Mouse (Mus musculus) kidney, embryonic 16.5 days (tissue): ENCODE data around the gene Spata32. TPM values are rescaled to one million over a fixed set of nuclear protein-coding genes. Genes with fewer than 3 reads are reported as not detected.

Experiments used
- ATAC-seq: fragments of 200-750 bp; cut with Nextera tagmentation; 2 replicates; pipeline ENCODE4 v1.8.0; 2017; ENCODE audit warnings: moderate TSS enrichment; ENCODE audit not compliant: low FRiP score, low TSS enrichment
- H3K27ac ChIP-seq: fragments of 300-500 bp; sonication (generic); 2 replicates; pipeline ENCODE4 v1.5.1; 2014; ENCODE audit warnings: low read length
- H3K27me3 ChIP-seq: fragments of 300-500 bp; sonication (generic); 2 replicates; pipeline ENCODE4 v1.6.1; 2014; ENCODE audit warnings: low read length, control low read depth, mixed read lengths; ENCODE audit not compliant: insufficient read depth
- H3K36me3 ChIP-seq: fragments of 300-500 bp; sonication (generic); 2 replicates; pipeline ENCODE4 v1.6.1; 2014; ENCODE audit warnings: low read length, control low read depth, mixed read lengths; ENCODE audit not compliant: insufficient read depth
- H3K4me1 ChIP-seq: fragments of 300-500 bp; sonication (generic); 2 replicates; pipeline ENCODE4 v1.6.1; 2014; ENCODE audit warnings: low read length, control low read depth, mixed read lengths; ENCODE audit not compliant: insufficient read depth
- H3K4me2 ChIP-seq: fragments of 300-500 bp; sonication (generic); replicated peaks from 2 replicates; pipeline ENCODE4 v1.6.1; 2014; ENCODE audit warnings: low read depth, low read length
- H3K4me3 ChIP-seq: fragments of 300-500 bp; sonication (generic); 2 replicates; pipeline ENCODE4 v1.5.1; 2014; ENCODE audit warnings: mild to moderate bottlenecking, low read length
- H3K9ac ChIP-seq: fragments of 300-500 bp; sonication (generic); replicated peaks from 2 replicates; pipeline ENCODE4 v1.6.1; 2014; ENCODE audit warnings: low read length
- H3K9me3 ChIP-seq: fragments of 300-500 bp; sonication (generic); 2 replicates; pipeline ENCODE4 v1.6.1; 2016; ENCODE audit warnings: low read length, control low read depth
- WGBS: fragments of 180-500 bp; shearing (Covaris S2); extraction: QIAGEN DNeasy Blood & Tissue Kit; methylation state at CpG from one replicate; pipeline ENCODE4 v1.1.7; 2014; 5-methylcytosine and 5-hydroxymethylcytosine counted together
- polyA plus RNA-seq: library from polyadenylated mRNA; unstranded; fragments of >200 nt; fragmentation: Nextera tagmentation; extraction: Ambion mirVana; gene quantifications from 2 replicates; pipeline ENCODE4 v1.2.1, GENCODE M21; 2015

The Spata32 gene
- not detected in 2 replicates for polyA plus RNA-seq

GRCm38 (mm10) chr11:103217790-103218516 is at the start of gene Spata32:
Gene Spata32 (minus strand): TSS chr11:103218432.
- H3K9ac ChIP-seq = peak within 1 kb of the TSS; percentile 58
- H3K27me3 ChIP-seq = no peaks in the 10 kb centered on the region
- WGBS = under 1% methylated on average over 45 of the region's 45 CpGs
- peaks cover 18% of the 10 kb centered on the region for H3K36me3 ChIP-seq
- peak within 1 kb of the TSS; percentile 80 for H3K4me2 ChIP-seq
- H3K4me1 ChIP-seq = peaks cover 12% of the 10 kb centered on the region
- ATAC-seq = peak; percentile 74; the same call in 1 of the 2 replicates
- H3K4me3 ChIP-seq = peak within 1 kb of the TSS; percentile 54
- H3K27ac ChIP-seq = 0 out of 2 replicates have a peak within 1 kb of the TSS, but pooled peaks have one; percentile 11
- H3K9me3 ChIP-seq = peaks cover 3% of the 10 kb centered on the region; the same call in 1 of the 2 replicates

DNA sequence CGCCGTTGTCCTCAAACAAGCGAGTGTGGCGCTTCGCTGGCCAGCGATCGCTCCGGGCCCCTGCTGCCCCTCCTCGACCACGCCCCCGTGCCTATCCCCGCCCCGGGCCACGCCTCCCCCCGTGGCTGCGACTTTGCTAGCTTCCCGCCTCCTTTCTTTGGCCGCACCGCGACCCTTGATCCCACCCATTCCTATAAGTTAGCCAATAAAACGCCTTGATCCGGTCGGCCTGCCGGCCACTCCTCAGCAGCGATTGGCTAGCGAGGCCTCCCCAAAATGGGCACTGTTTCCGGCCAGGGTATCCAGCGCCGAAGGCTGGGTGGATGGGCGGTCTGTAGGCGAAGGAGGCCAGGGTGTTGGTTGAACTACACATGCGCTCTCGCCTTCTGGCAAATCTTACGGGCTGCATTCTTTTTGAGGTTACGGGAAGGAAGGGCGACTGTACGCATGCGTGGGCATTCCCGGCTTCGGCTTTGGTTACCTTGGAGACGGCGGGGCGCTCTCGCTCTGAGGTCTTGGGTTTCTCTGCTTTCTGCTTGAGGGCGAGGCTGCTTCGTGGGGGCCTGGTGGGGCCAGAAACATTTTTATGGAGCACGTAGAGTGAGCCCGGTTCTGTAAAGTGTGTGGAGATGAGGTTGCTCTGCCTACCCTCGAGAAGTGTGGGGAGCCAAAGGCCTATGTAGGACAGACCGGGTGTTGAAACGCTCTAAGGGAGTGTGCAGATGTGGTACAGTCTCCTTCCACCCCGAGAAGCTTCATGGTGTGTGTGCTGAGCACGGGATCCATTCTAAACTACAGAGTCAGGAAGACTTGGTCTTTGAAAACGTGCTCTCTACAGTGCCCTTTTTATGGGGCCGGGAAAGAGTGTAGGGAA is 49.4 kb upstream of the Spata32 start, which contains the start of gene Map3k14:
Gene Map3k14, minus strand, starts transcription at position 127 of the 874 bp plus-strand sequence.
- Histone ChIP-seq H3K4me2 (peak within 1 kb of the TSS; percentile 70), H3K27ac (peak within 1 kb of the TSS; percentile 95), H3K36me3 (no peaks in the 10 kb centered on the region), H3K27me3 (no peaks in the 10 kb centered on the region), H3K4me3 (peak within 1 kb of the TSS; percentile 56), H3K9ac (peak within 1 kb of the TSS; percentile 80), H3K4me1 (peaks cover 59% of the 10 kb centered on the region), H3K9me3 (no peaks in the 10 kb centered on the region)
- WGBS = under 1% methylated on average over 55 of the region's 55 CpGs
- peak; percentile 99 for ATAC-seq

DNA sequence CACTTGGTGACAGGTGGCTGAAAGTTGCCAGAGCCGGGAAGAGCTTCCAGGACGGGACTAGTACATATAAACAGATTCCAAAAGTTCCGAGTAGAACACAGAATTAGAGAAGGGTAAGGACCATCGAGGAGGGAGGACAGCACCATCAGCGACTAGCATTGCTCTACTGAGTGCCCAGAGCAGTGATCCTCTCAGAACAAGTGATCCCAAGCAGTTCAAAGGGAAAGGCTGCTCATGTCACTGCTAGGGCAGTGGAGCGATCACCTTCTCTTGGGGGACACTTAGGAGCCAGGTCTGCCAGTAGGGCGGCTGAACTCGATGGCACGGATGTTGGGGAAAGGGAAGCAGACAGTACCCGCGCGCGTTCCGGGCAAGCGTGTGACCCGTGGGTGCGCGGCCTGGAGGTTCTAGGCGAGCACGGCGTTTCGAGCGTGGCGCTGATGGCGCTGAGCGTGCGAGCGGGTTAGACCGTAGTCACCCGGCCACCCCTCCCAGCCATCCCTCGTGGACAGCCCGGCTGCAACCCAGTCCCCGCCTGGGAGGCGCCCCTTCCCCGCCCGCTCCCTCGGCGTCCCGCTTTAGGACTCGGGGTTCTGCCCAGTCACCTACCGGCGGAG is 48.6 kb upstream of the Spata32 start:
- Histone ChIP-seq H3K4me2 (peak overlapping the region; percentile 70), H3K4me1 (peaks cover 60% of the 10 kb centered on the region), H3K4me3 (peak overlapping the region; percentile 56), H3K9ac (peak overlapping the region; percentile 80), H3K36me3 (no peaks in the 10 kb centered on the region), H3K27ac (peak overlapping the region; percentile 80), H3K27me3 (no peaks in the 10 kb centered on the region), H3K9me3 (no peaks in the 10 kb centered on the region)
- peak; percentile 62 for ATAC-seq
- WGBS = under 1% methylated on average over 41 of the region's 42 CpGs

- no peak overlapping the region for H3K9ac ChIP-seq
- no peaks in the 10 kb centered on the region for H3K36me3 ChIP-seq
- H3K27me3 ChIP-seq = no peaks in the 10 kb centered on the region
- H3K4me3 ChIP-seq = peak overlapping the region; percentile 56
- peak overlapping the region; percentile 70 for H3K4me2 ChIP-seq
- peaks cover 66% of the 10 kb centered on the region for H3K4me1 ChIP-seq
- WGBS = 39% methylated on average over 2 of the region's 2 CpGs
- ATAC-seq = no peak
- H3K27ac ChIP-seq = no peak overlapping the region
- no peaks in the 10 kb centered on the region for H3K9me3 ChIP-seq
Measured at GRCm38 (mm10) chr11:103265856-103266255, 47.6 kb upstream of the Spata32 start.

DNA sequence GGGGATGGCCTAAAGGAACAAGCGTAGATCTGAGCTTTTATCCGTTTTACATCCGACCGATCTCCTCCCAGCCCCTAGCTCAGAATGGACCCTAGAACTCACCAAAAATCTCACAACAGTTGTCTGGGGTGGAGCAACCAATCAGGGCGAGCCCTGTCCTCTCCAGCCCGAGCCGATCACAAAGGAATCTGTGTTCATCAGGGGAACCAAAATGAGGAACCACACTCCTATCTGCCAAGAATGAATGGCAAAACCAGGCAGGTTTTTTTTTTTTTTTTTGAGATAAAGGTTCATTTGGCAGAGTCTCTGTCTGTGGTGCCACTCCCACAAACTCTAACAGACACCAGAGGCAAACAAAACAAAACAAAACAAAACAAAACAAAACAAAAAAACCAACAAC is 47.0 kb upstream of the Spata32 start:
- Histone ChIP-seq H3K27ac (no peak overlapping the region), H3K36me3 (no peaks in the 10 kb centered on the region), H3K9me3 (no peaks in the 10 kb centered on the region), H3K4me1 (peaks cover 72% of the 10 kb centered on the region), H3K4me2 (peak overlapping the region; percentile 42), H3K27me3 (no peaks in the 10 kb centered on the region), H3K4me3 (0 out of 2 replicates have a peak overlapping the region, but pooled peaks have one; percentile 20), H3K9ac (no peak overlapping the region)
- ATAC-seq = no peak
- 53% methylated on average over 7 of the region's 7 CpGs for WGBS

GRCm38 (mm10) chr11:103264427-103265005 is 46.3 kb upstream of the Spata32 start:
- Histone ChIP-seq H3K27ac (peak overlapping the region; percentile 77), H3K4me3 (peak overlapping the region; percentile 20), H3K4me2 (peak overlapping the region; percentile 42), H3K9ac (peak overlapping the region; percentile 53), H3K36me3 (no peaks in the 10 kb centered on the region), H3K27me3 (no peaks in the 10 kb centered on the region), H3K4me1 (peaks cover 75% of the 10 kb centered on the region), H3K9me3 (no peaks in the 10 kb centered on the region)
- ATAC-seq = no peak
- WGBS = 59% methylated on average over 20 of the region's 20 CpGs

DNA sequence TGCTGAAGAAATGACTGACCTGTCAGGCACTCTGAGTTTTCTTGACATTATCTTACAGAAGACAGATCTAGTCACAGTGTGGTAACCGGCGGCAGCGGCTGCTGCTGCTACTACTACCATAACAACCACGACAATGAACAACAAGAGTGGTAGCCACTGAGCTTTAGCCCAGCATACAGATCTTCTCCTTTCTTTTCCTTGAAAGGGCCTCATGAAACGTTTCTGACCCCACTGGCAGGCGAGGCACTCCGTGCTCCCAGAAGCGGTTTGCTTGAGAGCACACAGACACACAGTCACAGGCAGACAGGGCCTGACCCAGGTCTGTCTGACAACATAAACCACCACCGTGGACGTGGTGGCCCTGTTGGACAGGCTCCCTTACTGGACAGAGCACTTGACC is 45.3 kb upstream of the Spata32 start:
- Histone ChIP-seq H3K4me2 (peak overlapping the region; percentile 42; the same call in 1 of the 2 replicates), H3K9me3 (no peaks in the 10 kb centered on the region), H3K27me3 (no peaks in the 10 kb centered on the region), H3K36me3 (no peaks in the 10 kb centered on the region), H3K9ac (peak overlapping the region; percentile 55), H3K4me3 (no peak overlapping the region), H3K4me1 (peaks cover 80% of the 10 kb centered on the region), H3K27ac (no peak overlapping the region; the same call in 1 of the 2 replicates)
- WGBS = 40% methylated on average over 10 of the region's 10 CpGs
- no peak for ATAC-seq

- H3K36me3 ChIP-seq = no peaks in the 10 kb centered on the region
- H3K4me2 ChIP-seq = peak overlapping the region; percentile 42
- no peaks in the 10 kb centered on the region for H3K27me3 ChIP-seq
- peak overlapping the region; percentile 46 for H3K27ac ChIP-seq
- no peak overlapping the region for H3K4me3 ChIP-seq
- H3K4me1 ChIP-seq = peaks cover 74% of the 10 kb centered on the region
- 58% methylated on average over 20 of the region's 20 CpGs for WGBS
- no peak for ATAC-seq
- H3K9me3 ChIP-seq = no peaks in the 10 kb centered on the region
- peak overlapping the region; percentile 55; the same call in 1 of the 2 replicates for H3K9ac ChIP-seq
Measured at GRCm38 (mm10) chr11:103262412-103263267, 44.4 kb upstream of the Spata32 start.
